Mouse (Mus musculus) heart, embryonic 16.5 days (tissue): Measurements from ENCODE around the gene Prdm12. TPM values are rescaled to one million over a fixed set of nuclear protein-coding genes. Genes with fewer than 3 reads are reported as not detected.

Experiments
- ATAC-seq: fragments of 200-750 bp; cut with Nextera tagmentation; replicated peaks from 2 replicates; pipeline ENCODE4 v1.8.0; 2017; ENCODE audit warnings: moderate number of reproducible peaks; ENCODE audit not compliant: insufficient read depth, low FRiP score; ENCODE audit errors: extremely low read depth
- H3K27ac ChIP-seq: fragments of 300-500 bp; sonication (generic); 2 replicates; pipeline ENCODE4 v1.5.1; 2014; ENCODE audit warnings: mild to moderate bottlenecking, low read length, control low read depth, moderate library complexity
- H3K27me3 ChIP-seq: fragments of 300-500 bp; sonication (generic); 2 replicates; pipeline ENCODE4 v1.6.1; 2014; ENCODE audit warnings: low read length, mixed read lengths; ENCODE audit not compliant: control insufficient read depth, insufficient read depth
- H3K36me3 ChIP-seq: fragments of 300-500 bp; sonication (generic); 2 replicates; pipeline ENCODE4 v1.6.1; 2014; ENCODE audit not compliant: control insufficient read depth, insufficient read depth
- H3K4me1 ChIP-seq: fragments of 300-500 bp; sonication (generic); 2 replicates; pipeline ENCODE4 v1.6.1; 2014; ENCODE audit warnings: low read length, mixed read lengths; ENCODE audit not compliant: control insufficient read depth, insufficient read depth
- H3K4me2 ChIP-seq: fragments of 300-500 bp; sonication (generic); 2 replicates; pipeline ENCODE4 v1.6.1; 2014; ENCODE audit warnings: low read depth, mild to moderate bottlenecking, control low read depth, low read length
- H3K4me3 ChIP-seq: fragments of 300-500 bp; sonication (generic); 2 replicates; pipeline ENCODE4 v1.5.1; 2014; ENCODE audit warnings: mild to moderate bottlenecking, control low read depth, low read length
- H3K9ac ChIP-seq: fragments of 300-500 bp; sonication (generic); 2 replicates; pipeline ENCODE4 v1.6.1; 2014; ENCODE audit warnings: low read length, control low read depth
- H3K9me3 ChIP-seq: fragments of 300-500 bp; sonication (generic); replicated peaks from 2 replicates; pipeline ENCODE4 v1.6.1; 2016; ENCODE audit warnings: low read length; ENCODE audit not compliant: control insufficient read depth
- WGBS: fragments of 180-500 bp; shearing (Covaris S2); extraction: QIAGEN DNeasy Blood & Tissue Kit; methylation state at CpG from one replicate; pipeline ENCODE4 v1.1.7; 2014; 5-methylcytosine and 5-hydroxymethylcytosine counted together
- polyA plus RNA-seq: library from polyadenylated mRNA; unstranded; fragments of >200 nt; fragmentation: Nextera tagmentation; extraction: Ambion mirVana; gene quantifications from 2 replicates; pipeline ENCODE4 v1.2.1, GENCODE M21; 2015

Prdm12 gene
- polyA plus RNA-seq: not detected in 2 replicates

GRCm38 (mm10) chr2:31639901-31640608 is at the start of gene Prdm12:
Gene Prdm12, plus strand, starts transcription at chr2:31640037.
- H3K36me3 ChIP-seq: no peaks in the 10 kb centered on the region
- H3K4me3 ChIP-seq: peak within 1 kb of the TSS; percentile 22
- WGBS: 2% methylated on average over 41 of the region's 41 CpGs
- no peak within 1 kb of the TSS for H3K9ac ChIP-seq
- no peaks in the 10 kb centered on the region for H3K9me3 ChIP-seq
- peaks cover 11% of the 10 kb centered on the region for H3K4me1 ChIP-seq
- no peak for ATAC-seq
- no peak within 1 kb of the TSS for H3K4me2 ChIP-seq
- H3K27ac ChIP-seq: no peak within 1 kb of the TSS
- peaks cover 98% of the 10 kb centered on the region for H3K27me3 ChIP-seq

- WGBS: 70% methylated on average over 9 of the region's 9 CpGs
Measured at GRCm38 (mm10) chr2:31591799-31592484, 47.9 kb upstream of the Prdm12 start.

GRCm38 (mm10) chr2:31607555-31607954 is 32.3 kb upstream of the Prdm12 start:
- peaks cover 50% of the 10 kb centered on the region for H3K36me3 ChIP-seq
- H3K27ac ChIP-seq: no peak overlapping the region
- ATAC-seq: no peak
- H3K9ac ChIP-seq: no peak overlapping the region
- no peak overlapping the region for H3K4me3 ChIP-seq
- no peak overlapping the region for H3K4me2 ChIP-seq
- WGBS: 76% methylated on average over 1 of the region's 1 CpGs
- H3K9me3 ChIP-seq: no peaks in the 10 kb centered on the region
- H3K4me1 ChIP-seq: 0 out of 2 replicates have a peak, but pooled peaks cover 3% of the 10 kb centered on the region
- H3K27me3 ChIP-seq: no peaks in the 10 kb centered on the region

More at GRCm38 (mm10) chr2:31591799-31592484, 47.9 kb upstream of the Prdm12 start:
- Histone ChIP-seq H3K9ac (no peak overlapping the region), H3K9me3 (no peaks in the 10 kb centered on the region), H3K4me1 (peaks cover 3% of the 10 kb centered on the region; the same call in 1 of the 2 replicates), H3K27me3 (no peaks in the 10 kb centered on the region), H3K27ac (no peak overlapping the region), H3K36me3 (peaks cover 18% of the 10 kb centered on the region), H3K4me2 (no peak overlapping the region), H3K4me3 (no peak overlapping the region)
- ATAC-seq: no peak

- no peak overlapping the region for H3K9ac ChIP-seq
- no peaks in the 10 kb centered on the region for H3K9me3 ChIP-seq
- no peak overlapping the region for H3K4me3 ChIP-seq
- H3K4me1 ChIP-seq: 0 out of 2 replicates have a peak, but pooled peaks cover 3% of the 10 kb centered on the region
- 44% methylated on average over 7 of the region's 7 CpGs for WGBS
- H3K27me3 ChIP-seq: no peaks in the 10 kb centered on the region
- H3K27ac ChIP-seq: no peak overlapping the region
- peaks cover 57% of the 10 kb centered on the region for H3K36me3 ChIP-seq
- H3K4me2 ChIP-seq: no peak overlapping the region
- ATAC-seq: no peak
Measured at GRCm38 (mm10) chr2:31609859-31610261, 30.0 kb upstream of the Prdm12 start.

- 79% methylated on average over 4 of the region's 4 CpGs for WGBS
Measured at GRCm38 (mm10) chr2:31610922-31611321, 28.9 kb upstream of the Prdm12 start.

GRCm38 (mm10) chr2:31611400-31611799 is 28.4 kb upstream of the Prdm12 start:
- H3K36me3 ChIP-seq: peaks cover 58% of the 10 kb centered on the region
- no peak overlapping the region for H3K9ac ChIP-seq
- no peaks in the 10 kb centered on the region for H3K9me3 ChIP-seq
- no peak overlapping the region for H3K4me3 ChIP-seq
- H3K27me3 ChIP-seq: no peaks in the 10 kb centered on the region
- 0 out of 2 replicates have a peak, but pooled peaks cover 3% of the 10 kb centered on the region for H3K4me1 ChIP-seq
- no peak overlapping the region for H3K27ac ChIP-seq
- ATAC-seq: no peak
- 88% methylated on average over 8 of the region's 8 CpGs for WGBS
- H3K4me2 ChIP-seq: no peak overlapping the region

More at GRCm38 (mm10) chr2:31610922-31611321, 28.9 kb upstream of the Prdm12 start:
- no peak overlapping the region for H3K27ac ChIP-seq
- no peak for ATAC-seq
- peaks cover 59% of the 10 kb centered on the region for H3K36me3 ChIP-seq
- 0 out of 2 replicates have a peak, but pooled peaks cover 3% of the 10 kb centered on the region for H3K4me1 ChIP-seq
- no peaks in the 10 kb centered on the region for H3K27me3 ChIP-seq
- no peaks in the 10 kb centered on the region for H3K9me3 ChIP-seq
- no peak overlapping the region for H3K4me2 ChIP-seq
- H3K9ac ChIP-seq: no peak overlapping the region
- H3K4me3 ChIP-seq: no peak overlapping the region

- peaks cover 61% of the 10 kb centered on the region for H3K36me3 ChIP-seq
- 76% methylated on average over 6 of the region's 6 CpGs for WGBS
- ATAC-seq: no peak; the same call in 1 of the 2 replicates
Measured at GRCm38 (mm10) chr2:31612627-31613026, 27.2 kb upstream of the Prdm12 start.

GRCm38 (mm10) chr2:31613781-31614180 is 26.1 kb upstream of the Prdm12 start:
- WGBS: 82% methylated on average over 7 of the region's 7 CpGs
- 0 out of 2 replicates have a peak, but pooled peaks cover 3% of the 10 kb centered on the region for H3K4me1 ChIP-seq
- H3K9me3 ChIP-seq: no peaks in the 10 kb centered on the region
- H3K27ac ChIP-seq: no peak overlapping the region
- no peak overlapping the region for H3K9ac ChIP-seq
- no peak for ATAC-seq
- no peaks in the 10 kb centered on the region for H3K27me3 ChIP-seq
- no peak overlapping the region for H3K4me3 ChIP-seq
- no peak overlapping the region for H3K4me2 ChIP-seq
- peaks cover 56% of the 10 kb centered on the region for H3K36me3 ChIP-seq

More at GRCm38 (mm10) chr2:31612627-31613026, 27.2 kb upstream of the Prdm12 start:
- no peak overlapping the region for H3K4me3 ChIP-seq
- H3K9me3 ChIP-seq: no peaks in the 10 kb centered on the region
- no peak overlapping the region for H3K27ac ChIP-seq
- no peak overlapping the region for H3K4me2 ChIP-seq
- 0 out of 2 replicates have a peak, but pooled peaks cover 3% of the 10 kb centered on the region for H3K4me1 ChIP-seq
- H3K9ac ChIP-seq: no peak overlapping the region
- H3K27me3 ChIP-seq: no peaks in the 10 kb centered on the region
